Mouse (Mus musculus) embryonic fibroblast, embryonic 13.5 days (primary cell): ENCODE measurements around the gene Taar8c.
"Not testable (repeated sequence)": the region's sequence is repeated elsewhere in the genome, so short reads cannot be mapped to it uniquely, and the experiment has no call there.

Source experiments
- CTCF ChIP-seq: IDR thresholded peaks from 2 replicates; pipeline ENCODE4 v1.5.1; 2011; ENCODE audit warnings: mild to moderate bottlenecking, control low read depth, low read length, moderate library complexity, borderline replicate concordance; ENCODE audit not compliant: insufficient read depth
- POLR2A ChIP-seq: IDR thresholded peaks from 2 replicates; pipeline ENCODE4 v1.6.1; 2011; ENCODE audit warnings: low read depth, mild to moderate bottlenecking, control low read depth, low read length, moderate library complexity

- TF ChIP-seq CTCF, POLR2A: not testable (repeated sequence)
Observed at GRCm38 (mm10) chr10:24101812-24102211, at the start of gene Taar8c.
